Mouse (Mus musculus): ENCODE measurements around the gene Pou3f3.

GRCm38 (mm10) chr1:42702984-42703383 is 7.4 kb downstream of the Pou3f3 start:
- TF ChIP-seq CTCF (IDR thresholded peaks at IDR 0.05; ENCODE audit: extremely low read depth, insufficient read depth, insufficient read length, insufficient replicate concordance) (no peak), POLR2A (IDR thresholded peaks at IDR 0.05; ENCODE audit: low read depth, low read length) (no peak)

Measured in spleen, adult 2 months (tissue).